Mouse (Mus musculus) testis, postnatal 10 days (tissue): ENCODE results near the gene Klhl25.
"Not testable (repeated sequence)": the region's sequence is repeated elsewhere in the genome, so short reads cannot be mapped to it uniquely, and the experiment has no call there.

ENCODE experiments used
- DNase-seq: peaks from one replicate; pipeline ENCODE4 v3.0.0; 2021; ENCODE audit warnings: low spot score

The Klhl25 gene

DNA sequence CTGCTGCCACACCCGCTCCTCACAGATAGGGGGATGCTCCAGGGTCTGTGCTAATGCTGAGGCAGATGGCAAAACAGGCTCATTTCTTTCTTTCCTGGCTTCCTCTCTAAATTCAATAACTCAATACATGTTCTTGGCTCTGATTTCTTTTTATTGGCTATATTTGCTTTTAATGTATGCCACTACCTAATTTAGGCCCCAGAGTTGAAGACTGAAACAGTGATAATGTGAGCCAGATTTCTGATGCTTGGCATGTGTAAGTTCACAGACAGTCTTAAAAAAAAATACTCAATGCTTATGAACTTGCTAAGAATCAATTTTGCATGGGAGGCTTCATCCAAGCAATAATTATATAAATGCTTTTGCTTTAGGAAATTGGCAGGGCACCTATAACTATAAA is 2.2 kb upstream of the Klhl25 start:
- DNase-seq, result no peak

DNA sequence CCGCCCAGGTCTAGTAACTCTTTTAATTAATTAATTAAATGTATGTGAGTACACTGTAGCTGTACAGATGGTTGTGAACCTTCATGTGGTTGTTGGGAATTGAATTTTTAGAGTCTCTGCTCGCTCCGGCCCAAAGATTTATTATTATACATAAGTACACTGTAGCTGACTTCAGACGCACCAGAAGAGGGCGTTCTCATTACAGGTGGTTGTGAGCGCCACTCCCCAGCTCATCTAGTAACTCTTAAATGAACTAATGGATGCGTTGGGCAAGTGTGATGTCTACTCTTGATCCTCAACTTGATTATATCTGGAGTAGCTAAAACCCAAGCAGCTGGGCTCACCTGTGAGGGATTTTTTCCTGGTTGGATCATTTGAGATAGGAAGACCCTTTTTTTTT is 1.2 kb upstream of the Klhl25 start:
- no peak for DNase-seq

DNA sequence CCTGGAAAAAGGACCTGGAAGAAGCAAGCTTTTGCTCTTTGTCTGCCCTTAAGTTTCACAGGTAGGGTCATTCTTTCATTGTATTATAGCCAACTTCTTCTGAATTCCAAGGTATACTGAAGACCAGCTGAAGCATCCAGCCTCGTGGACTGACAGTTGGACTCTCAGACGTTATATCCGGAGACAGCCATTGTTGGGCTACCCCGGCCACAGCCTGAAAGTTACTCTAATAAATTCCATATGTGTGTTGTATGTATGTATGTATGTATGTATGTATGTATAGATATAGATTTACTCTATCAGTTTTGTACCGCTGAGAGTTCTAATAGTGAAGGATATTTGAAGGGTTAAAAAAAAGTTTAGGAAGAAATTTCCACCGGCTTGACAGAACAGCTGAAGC is 621 bp upstream of the Klhl25 start:
- DNase-seq, result no peak

DNA sequence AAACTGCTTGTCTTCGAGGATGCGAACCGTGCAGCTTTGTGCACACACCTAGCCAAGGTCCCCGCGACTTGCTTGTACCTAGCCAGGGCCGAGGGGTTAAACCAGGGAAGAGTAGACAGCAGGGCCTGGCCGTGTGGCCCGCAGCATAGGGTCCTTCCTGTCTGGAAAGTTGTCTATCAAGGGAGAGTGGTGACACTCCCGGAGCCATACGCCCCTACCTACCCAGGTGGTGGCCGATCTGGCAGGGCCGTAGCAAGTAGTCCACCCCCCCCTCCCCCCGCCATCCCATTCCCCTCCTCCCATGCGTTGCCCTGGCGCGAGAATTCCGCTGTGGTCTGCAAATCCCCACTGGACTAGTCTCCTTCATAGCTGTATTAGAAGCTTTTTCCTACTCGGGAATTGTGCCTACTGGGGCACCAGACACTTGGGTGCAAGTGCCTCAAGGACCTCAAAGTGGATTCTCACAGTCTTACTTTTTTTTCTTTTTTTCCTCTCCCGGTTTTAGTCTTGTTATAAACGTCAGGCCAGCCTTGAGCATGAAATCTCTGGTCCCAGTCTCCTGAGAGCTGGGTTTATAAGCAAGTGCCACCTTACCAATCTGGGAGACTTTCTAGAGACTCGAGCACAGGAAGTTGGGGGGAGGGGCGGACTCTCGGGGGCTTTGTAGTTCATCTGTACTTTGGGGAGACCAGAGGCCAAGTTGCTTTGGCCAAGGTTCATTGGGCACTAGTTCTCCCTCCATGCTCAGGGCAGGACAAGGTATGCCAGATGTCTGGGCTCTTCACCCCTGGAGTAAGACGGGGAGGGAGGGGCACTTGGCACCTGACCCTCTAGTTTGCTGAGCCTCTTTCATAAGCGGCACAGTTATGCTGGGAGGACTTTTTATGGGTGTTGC is 913 bp downstream of the Klhl25 start:
- peak; percentile 71 for DNase-seq

DNA sequence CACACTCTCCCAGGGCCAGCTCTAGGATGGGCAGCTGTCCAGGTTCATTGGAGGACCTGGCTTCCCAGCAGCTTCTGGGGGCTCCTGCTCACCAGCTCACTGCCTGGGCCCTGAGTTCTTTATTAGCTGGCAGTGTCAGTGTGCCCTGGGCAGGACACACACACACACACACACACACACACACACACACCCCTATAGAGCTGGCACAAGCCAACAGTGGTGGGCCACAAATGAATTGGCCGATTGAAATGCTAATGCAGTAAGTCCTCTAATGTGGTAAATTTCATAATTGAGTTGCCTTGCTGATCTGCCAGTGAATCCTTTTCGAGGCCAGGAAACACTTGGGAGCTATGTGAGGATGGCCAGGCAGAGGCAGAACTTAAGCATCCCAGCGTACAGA is 2.3 kb downstream of the Klhl25 start:
- not testable (repeated sequence) for DNase-seq

DNA sequence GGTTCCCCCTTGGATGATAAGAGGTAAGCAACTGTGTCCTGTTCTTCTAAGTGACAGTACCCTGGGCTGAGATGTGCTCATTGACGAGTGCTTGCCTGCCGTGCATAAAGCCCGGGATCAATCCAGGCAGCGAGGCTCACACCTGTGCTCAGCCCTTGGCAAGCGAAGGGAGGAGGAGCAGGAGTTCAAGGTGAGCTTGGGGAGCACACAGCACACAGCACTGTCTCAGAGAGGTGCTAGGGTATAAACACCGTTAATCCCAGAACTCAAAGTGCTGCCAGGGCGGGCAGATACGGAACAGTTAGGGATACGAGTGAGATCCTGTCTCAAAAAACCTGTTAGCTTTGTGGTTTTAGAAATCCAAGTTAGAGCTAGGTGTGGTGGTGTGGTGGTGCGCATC is 3.2 kb downstream of the Klhl25 start:
- DNase-seq, result no peak

DNA sequence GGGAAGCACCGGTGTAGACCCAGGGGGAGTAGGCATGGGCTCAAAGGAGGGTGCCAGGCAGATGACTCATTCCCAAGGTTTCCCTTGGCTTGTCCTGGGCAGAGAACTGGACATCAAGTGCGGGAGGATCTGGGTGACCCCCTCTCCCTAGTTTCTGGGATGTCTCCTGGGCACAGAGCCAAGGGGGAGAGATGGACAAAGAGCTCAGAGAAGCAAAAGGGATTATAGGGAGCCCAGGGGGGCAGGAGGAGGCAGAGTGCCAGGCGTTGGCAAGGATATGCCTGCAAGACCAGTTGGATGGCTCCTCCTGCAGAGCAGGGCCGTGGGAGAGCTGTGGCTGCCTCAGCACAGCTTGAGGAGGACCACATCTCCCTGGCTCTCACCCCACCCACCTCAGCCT is 4.3 kb downstream of the Klhl25 start:
- DNase-seq, result peak; percentile 79

DNA sequence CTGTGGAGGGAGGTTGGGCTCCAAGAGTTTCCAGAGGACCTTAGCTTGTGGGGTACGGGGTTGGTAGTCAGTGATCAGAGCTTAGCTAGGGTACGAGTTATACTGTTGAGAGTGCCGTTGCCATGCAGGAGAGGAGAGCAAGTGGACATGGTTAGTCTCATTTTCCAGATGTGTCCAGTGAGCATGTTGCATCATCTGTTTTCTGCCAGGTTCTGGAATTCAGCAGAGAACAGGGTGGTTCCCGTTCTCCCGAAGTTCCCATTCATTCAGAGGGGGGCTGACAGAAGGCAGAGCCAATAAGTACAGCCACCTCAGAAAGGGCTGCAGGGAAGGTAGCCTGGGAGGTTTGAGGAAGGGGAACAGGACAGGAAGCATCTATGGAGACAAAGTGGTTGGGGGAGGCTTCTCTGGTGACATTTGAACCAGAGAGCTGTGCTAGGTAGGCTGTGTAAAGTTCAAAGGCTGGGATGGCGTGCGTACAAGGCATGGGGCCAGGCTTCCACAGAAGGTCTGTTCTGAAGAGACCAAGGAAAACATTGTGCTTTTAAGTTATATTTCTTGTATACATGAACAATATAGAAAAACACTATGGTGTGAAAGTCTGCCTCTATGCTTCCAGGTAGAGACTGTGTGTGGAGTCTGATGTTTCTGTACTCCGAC is 5.2 kb downstream of the Klhl25 start:
- no peak for DNase-seq

DNA sequence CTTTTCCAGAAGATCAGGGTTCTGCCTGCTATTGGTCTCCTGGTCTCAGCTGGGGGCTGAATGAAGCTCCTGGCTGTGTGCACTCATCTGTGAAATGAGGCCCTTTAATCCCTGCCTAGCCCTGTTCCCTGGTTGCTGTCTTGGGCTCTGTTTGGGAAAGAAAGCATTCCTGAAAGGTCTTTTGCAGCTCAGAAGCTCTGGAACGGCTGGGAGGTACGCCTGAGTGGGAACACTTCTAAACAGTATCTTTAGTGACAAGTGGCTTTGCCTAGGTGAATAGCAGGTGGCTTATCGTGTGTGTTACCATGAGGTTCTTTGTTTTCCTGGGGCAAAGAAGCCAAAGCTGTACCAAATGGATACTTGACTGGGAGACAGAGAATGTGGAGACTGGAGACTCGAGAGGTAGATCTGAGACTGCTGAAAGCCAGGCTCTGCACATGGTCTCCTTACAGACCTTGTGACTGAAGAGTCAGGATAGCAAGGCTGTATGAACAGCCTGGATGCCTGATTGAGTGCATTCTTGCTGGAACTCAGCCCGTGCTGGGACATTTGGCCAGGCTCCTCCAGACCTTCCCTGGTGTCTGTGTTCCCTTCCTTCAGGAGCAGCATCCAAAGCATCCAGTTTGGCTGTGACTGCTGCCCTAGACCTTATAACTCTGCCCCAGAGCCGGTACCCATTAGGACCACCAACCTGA is 6.3 kb downstream of the Klhl25 start:
- no peak for DNase-seq

DNA sequence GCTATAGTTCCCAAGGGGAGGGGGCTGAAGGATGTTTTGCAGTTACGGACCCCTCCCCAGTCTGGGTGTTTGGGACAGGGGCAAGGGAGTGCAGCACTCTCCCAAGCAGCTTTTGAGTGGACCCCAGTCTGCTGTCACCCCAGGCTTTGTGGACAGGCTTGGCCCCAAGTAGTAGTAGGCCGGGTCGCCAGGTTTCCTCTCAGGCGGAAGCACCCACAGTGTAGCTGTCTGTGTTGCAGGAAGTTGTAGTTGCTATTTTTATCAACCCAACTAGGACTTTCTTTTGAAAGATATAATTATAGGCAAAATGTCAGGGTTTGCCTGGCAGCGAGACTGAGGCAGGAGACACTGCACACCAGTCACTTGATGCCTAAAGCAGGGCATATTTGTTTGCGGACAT is 6.9 kb downstream of the Klhl25 start:
- DNase-seq, result no peak

DNA sequence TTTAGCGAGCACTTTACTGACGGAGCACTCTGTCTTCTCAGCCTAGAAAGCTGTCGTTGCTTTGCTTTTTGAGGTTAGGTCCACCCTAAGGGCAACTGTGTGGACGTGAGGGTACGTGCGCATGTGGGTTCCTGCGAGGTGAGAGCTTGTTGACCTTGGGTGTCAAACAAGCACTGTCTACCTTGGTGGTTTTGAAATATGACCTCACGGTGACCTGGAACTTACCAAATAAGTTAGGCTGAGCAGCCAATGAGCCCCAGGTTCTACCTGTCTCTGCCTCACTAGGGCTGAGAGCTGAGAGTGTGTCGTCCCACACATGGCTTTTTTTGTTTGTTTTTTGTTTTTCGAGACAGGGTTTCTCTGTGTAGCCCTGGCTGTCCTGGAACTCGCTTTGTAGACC is 8.1 kb downstream of the Klhl25 start:
- no peak for DNase-seq

DNA sequence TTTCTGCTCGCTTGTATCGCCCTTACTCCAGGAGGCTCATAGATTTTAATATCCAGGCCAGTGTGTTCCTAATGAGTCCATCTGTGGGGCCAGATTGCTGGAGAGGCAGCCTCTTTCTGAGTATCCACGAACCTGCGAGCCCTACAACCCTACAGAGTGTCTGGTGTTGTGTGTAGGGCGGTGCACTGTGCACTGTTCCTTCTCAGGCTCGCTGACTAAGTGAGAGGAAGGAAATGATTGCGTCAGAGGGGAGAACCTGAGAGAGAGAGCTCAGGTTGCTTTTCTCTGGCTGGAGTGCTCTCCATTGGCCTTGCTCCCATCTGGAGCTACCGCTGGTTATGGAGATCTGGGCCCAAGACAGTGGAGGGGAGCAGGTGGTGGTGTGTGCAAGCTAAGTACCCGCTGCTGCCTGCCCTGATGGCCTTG is 11.7 kb downstream of the Klhl25 start:
- DNase-seq, result no peak

DNA sequence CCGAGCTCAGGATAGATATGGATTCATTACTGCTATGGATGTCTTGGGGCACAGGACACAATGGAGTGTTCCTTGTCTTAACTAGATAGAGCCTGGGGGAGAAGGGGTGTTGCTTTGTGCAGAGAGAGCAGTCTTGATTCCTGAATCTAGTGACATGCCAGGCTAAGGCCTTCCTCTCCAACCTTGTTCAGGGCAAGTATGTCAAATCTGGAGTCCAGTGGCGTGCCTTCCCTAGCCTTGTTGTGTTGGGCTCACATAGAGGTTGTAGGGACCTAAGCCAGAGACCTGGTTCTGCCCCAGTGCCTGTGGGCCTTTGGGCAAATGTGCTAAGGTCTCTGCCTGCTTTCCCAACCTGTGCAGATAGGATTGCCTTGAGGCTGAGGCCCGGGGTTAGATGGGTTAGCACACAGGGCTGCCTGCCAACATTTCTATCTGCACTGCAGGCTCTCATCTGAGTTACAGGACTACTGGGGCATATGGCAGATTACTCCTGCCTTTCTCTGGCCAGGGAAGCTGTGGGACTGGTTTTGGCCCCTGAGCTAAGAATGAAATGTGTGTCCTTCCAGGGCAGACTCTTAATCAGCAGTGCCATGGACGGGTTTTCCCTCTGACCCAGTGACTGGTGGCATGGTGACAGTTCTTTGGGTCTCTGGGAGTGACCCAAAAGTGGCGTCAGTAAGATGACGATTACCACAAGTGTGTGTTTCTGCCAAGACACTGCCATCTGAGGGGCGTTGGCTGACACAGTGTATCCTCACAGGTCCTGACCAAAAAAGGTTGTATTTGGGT is 13.7 kb downstream of the Klhl25 start:
- not testable (repeated sequence) for DNase-seq

DNA sequence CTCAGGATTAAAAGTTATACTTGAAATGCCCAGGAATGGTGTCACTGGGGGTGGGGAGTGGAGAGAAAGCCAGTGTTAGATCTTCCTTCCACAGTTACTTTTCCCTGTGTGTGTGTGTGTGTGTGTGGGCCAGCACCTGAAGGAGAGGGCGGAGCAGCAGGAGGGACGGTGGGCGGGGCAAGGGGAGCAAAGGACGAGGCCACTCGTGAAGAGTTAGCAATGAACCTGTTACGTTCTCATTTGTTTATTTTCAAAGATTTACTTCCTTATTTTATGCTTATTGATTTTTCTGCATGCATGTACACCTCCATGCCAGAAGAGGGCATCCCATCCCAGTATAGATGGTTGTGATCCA is 14.3 kb downstream of the Klhl25 start:
- not testable (repeated sequence) for DNase-seq

DNA sequence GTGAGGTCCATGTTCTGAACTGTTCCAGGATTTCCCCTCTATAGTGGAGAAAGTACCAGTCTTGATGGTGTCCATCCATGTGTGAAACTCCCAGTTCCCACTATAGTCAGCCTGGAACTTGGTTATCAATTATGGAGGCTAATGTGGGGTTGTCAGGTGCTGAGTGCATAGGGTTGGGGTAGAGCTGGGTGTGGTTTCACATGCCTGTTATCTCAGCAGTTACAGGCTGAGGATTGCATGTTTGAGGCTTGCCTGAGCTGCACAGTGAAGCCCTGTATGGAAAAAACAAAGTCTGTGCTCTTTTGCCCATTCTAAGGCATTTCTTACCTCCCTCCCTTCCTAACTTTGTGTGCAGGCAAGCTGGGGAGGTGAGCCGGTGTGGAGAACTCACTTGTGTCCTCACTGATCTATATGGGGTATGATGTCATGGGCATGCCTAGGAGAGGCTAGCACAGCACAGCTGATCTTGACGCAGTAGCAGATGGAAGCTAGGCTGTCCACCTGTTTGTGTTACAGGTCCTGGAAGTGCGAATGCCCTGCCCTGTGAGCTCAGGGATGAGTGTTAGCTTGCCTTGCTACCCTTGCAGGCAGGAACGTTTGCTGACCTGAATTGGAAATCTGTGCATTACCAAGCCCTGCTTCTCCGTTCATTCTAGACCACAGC is 15.3 kb downstream of the Klhl25 start:
- DNase-seq, result not testable (repeated sequence)

DNA sequence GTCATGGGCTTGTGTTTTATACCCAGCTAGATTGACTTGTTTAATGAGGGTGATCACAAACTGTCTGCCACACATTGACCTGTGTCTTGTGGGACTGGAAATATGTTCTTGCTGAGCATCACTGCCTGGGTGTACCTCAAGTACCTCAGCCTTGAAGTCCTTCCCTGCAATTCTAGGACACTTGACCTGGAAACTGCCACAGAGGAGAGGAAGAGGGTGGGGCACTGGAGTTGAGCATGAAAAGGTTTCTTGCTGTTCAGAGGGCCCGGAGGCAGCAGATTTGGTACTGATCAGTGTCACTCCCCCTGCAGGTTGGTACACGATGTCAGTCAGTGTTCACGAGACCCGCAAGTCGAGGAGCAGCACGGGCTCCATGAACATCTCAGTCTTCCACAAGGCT is 16.9 kb downstream of the Klhl25 start:
- DNase-seq, result no peak

DNA sequence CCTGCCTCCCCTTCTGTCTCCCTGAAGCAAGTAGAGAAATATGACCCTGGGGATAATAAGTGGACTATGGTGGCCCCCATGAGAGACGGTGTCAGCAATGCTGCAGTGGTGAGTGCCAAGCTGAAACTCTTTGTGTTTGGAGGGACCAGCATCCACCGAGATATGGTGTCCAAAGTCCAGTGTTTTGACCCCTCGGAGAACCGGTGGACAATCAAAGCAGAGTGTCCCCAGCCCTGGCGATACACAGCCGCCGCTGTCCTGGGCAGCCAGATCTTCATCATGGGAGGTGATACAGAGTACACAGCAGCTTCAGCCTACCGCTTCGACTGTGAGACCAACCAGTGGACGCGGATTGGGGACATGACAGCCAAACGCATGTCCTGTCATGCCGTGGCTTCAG is 18.4 kb downstream of the Klhl25 start:
- no peak for DNase-seq

DNA sequence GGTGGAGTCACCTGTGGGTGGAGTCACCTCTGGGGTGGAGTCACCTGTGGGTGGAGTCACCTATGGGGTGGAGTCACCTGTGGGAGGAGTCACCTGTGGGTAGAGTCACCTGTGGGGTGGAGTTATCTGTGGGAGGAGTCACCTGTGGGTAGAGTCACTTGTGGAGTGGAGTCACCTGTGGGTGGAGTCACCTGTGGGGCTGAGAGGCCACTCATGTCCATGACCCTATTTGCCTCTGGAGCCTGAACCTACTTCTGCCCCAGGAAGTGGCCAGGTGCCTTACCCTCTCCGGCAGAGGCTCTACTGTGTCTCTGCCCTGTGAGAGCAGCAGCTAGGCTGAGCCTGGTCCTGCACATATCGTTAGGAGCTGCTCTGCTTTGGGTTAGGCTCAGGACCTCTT is 20.6 kb downstream of the Klhl25 start:
- DNase-seq, result no peak

DNA sequence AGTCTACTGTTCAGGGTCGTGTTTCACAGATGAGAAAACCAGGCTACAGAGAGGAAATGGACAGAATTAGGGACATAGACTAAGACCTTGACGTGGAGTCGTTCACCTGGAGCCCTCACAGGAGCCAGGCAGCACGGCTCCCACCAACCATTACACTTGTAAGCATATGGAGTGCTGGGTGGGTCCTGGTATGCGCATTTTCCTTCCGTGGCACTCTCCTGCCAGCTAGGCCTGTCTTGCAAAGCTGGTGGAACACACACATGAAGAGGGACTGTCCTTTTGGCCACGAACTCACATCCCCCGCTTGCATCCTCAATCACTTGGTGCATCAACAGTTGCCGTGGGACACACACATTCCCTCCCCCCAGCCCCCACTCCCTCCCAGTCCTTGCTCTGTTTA is 22.4 kb downstream of the Klhl25 start:
- no peak for DNase-seq

DNA sequence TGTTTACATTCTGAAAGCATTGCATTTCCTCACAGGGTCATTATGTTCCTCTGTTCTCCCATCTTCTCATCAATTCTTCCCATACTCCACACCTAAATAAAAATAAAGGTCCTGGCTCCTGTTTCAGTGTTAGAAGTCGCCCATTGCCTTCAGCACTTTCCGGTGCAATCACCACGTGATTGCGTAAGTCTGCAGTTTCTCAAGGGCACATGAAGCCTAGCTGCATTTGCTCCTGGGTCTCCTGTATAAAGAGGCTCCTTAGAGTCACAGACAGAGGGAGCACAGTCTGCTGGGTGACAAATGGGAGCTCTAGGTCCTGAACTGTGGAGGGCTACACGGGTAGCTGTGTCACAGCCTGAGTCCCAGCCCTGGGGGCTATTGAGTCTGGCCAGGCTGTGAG is 24.1 kb downstream of the Klhl25 start:
- DNase-seq, result no peak

DNA sequence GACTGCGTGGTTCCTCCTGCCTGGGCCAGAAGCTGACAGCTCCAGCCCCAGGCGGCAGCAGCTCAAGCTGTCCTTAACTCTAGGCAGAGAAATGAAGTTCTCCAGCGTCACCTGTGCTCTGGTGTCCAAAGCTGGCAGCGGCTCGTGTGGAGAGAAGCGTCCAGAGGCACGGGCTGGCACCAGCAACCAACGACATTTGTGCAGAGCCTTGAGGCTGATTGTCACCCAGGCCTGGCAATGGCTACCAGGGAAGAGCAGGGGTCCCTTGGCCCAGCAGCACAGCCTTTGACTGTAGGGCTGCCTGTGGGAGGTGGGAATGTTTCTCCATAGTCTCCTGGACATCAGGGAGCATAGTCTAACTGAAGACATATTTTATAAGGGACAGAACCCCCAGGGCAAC is 24.6 kb downstream of the Klhl25 start:
- no peak for DNase-seq

DNA sequence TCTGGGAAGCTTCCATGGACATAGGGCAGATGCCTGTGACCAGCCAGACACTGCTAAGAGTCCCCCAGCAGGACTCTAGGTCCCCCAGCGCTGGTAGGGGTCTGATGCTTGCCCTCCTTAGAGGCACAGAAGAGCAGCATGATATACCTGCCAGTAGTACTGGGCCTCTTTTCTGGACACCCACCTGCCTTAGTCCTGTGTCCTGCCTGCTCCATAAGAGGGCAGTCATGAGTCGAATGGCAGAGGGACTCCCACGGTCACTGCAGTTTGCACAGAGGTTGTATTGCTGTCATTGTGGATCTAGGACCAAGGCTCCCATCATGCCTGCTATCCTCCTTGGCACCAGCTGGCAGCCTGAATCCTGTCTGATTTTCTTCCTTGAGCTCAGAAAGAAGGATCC is 25.1 kb downstream of the Klhl25 start:
- no peak for DNase-seq
